ENCODE assay signal across 1 mouse cellular context in genomic region chr11:84258053-84258710, GRCm38 (mm10).
A peak's percentile ranks its signal among the peaks of the same experiment; 100 is the strongest.
TF ChIP-seq lines count a peak whose summit lies in the region.

No protein-coding gene starts in this region.

TF ChIP-seq in MEL, 35 proteins besides CTCF, POLR2A, EP300 and RAD21 (continued from another document):
- TF ChIP-seq ZC3H11A (IDR thresholded peaks at IDR 0.05; ENCODE audit: low read depth, low read length) (no peak), CHD2 (IDR thresholded peaks at IDR 0.05; ENCODE audit: low read length) (no peak), NELFE (IDR thresholded peaks at IDR 0.05; ENCODE audit: low read depth, low read length) (no peak), MXI1 (IDR thresholded peaks at IDR 0.05; ENCODE audit: low read depth, low read length) (no peak), TAL1 (IDR thresholded peaks at IDR 0.05; ENCODE audit: low read length) (peak; percentile 38; the same call in 1 of the 2 replicates)
